Mouse (Mus musculus): ENCODE measurements around the gene Ccdc142. TPM values are rescaled to one million over a fixed set of nuclear protein-coding genes. Genes with fewer than 3 reads are reported as not detected.

Ccdc142 gene
- polyA plus RNA-seq, 1 experiment from 2014 or later, result 7.0 TPM

GRCm38 (mm10) chr6:83069488-83070246 is 31.7 kb upstream of the Ccdc142 start:
- Histone ChIP-seq H3K36me3 (no peaks in the 10 kb centered on the region), H3K27me3 (replicated peaks) (peaks cover 93% of the 10 kb centered on the region), H3K9me3 (replicated peaks) (no peaks in the 10 kb centered on the region), H3K9ac (replicated peaks) (no peak overlapping the region), H3K4me1 (peaks cover 24% of the 10 kb centered on the region), H3K4me3 (replicated peaks) (peak overlapping the region; percentile 26), H3K27ac (replicated peaks) (no peak overlapping the region), H3K4me2 (peak overlapping the region; percentile 23)
- ATAC-seq (ENCODE audit: low FRiP score), result peak; percentile 35; the same call in 1 of the 2 replicates
- WGBS, result under 1% methylated on average over 68 of the region's 69 CpGs

DNA sequence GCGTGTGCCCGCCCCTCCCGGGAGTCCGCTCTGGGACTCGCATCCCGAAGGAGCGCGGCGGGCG is 31.3 kb upstream of the Ccdc142 start, which contains the start of gene Tlx2:
Gene Tlx2, minus strand, starts transcription at position 47 of the 64 bp plus-strand sequence.
- Histone ChIP-seq H3K4me2 (peak within 1 kb of the TSS; percentile 42), H3K36me3 (no peaks in the 10 kb centered on the region), H3K4me3 (replicated peaks) (peak within 1 kb of the TSS; percentile 26), H3K9ac (replicated peaks) (no peak within 1 kb of the TSS), H3K4me1 (peaks cover 24% of the 10 kb centered on the region), H3K9me3 (replicated peaks) (no peaks in the 10 kb centered on the region), H3K27me3 (replicated peaks) (peaks cover 93% of the 10 kb centered on the region), H3K27ac (replicated peaks) (no peak within 1 kb of the TSS)
- 2% methylated on average over 10 of the region's 10 CpGs for WGBS
- no peak for ATAC-seq (ENCODE audit: low FRiP score)

DNA sequence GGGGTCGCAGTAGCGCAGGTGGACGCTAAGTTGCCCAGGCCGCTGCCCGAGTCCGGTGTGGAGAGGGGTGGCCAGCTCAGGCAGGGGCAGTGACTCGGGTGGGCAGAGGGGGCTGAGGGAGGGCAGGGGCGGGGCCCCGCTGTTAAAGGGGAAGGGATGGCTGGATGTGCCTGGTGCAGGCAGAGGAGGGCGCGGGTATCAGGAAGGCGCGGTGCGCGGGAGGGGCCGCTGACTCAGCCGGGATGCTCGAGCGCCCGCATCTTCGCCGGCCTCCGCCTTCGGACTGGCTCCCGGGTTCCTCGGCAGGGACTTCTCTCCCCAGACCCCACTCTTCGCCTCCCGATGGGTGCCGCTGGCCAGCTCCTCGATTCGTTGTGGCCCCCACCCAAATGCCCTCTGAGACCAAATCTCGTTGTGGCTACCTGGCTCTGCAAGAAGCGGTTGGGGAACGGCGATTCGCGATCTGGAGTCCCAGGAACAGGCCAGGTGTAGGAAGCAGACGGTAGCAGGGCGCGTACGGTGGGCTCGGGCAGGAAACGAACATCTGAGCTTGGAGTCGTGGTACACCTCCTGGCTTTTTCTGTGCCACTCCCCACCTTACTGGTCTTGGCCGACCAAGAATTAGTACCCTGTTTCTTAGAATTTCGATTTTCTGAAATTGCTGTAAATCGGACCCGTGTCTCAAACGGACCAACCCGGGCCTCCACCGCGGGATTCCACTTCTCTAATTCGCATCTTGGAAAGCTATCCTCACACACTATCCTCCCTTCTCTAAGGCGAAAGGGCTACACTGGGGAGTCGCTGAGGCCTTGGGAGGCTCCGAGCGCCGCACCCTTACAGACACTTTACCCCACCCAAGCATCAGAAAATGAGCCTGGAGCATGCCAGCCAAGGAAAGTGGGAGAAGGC is 30.8 kb upstream of the Ccdc142 start:
- Histone ChIP-seq H3K4me1 (peaks cover 24% of the 10 kb centered on the region), H3K9me3 (replicated peaks) (no peaks in the 10 kb centered on the region), H3K36me3 (no peaks in the 10 kb centered on the region), H3K9ac (replicated peaks) (no peak overlapping the region), H3K27ac (replicated peaks) (no peak overlapping the region), H3K27me3 (replicated peaks) (peaks cover 93% of the 10 kb centered on the region), H3K4me3 (replicated peaks) (peak overlapping the region; percentile 26), H3K4me2 (peak overlapping the region; percentile 23)
- 1% methylated on average over 53 of the region's 58 CpGs for WGBS
- peak; percentile 19; the same call in 1 of the 2 replicates for ATAC-seq (ENCODE audit: low FRiP score)

DNA sequence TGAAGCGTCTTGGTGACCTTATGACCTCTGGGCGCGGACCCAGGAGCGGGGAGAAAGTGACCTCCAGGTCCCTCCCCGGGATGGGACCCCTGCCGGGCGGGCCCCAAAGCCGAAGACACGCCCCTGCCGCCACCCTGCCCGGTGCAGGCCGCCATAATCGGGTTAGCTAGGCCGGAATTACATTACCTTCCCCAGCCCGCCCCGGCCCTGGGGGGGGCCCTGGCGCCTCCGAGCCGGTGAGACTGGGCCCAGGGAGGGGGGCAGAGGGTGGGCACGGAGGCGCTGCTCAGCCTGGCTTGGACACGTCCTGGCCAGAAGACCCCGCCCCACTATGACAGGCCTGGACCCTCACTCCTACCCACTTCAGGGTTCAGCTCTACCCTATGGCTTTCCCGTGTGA is 30.2 kb upstream of the Ccdc142 start:
- Histone ChIP-seq H3K27ac (replicated peaks) (no peak overlapping the region), H3K4me3 (replicated peaks) (no peak overlapping the region; the same call in 1 of the 2 replicates), H3K4me2 (no peak overlapping the region), H3K36me3 (no peaks in the 10 kb centered on the region), H3K9me3 (replicated peaks) (no peaks in the 10 kb centered on the region), H3K9ac (replicated peaks) (no peak overlapping the region), H3K4me1 (peaks cover 24% of the 10 kb centered on the region), H3K27me3 (replicated peaks) (peaks cover 93% of the 10 kb centered on the region)
- WGBS, result under 1% methylated on average over 24 of the region's 24 CpGs
- ATAC-seq (ENCODE audit: low FRiP score), result peak; percentile 35; the same call in 1 of the 2 replicates

GRCm38 (mm10) chr6:83074979-83075378 is 26.4 kb upstream of the Ccdc142 start:
- Histone ChIP-seq H3K9me3 (replicated peaks) (no peaks in the 10 kb centered on the region), H3K4me3 (replicated peaks) (no peak overlapping the region), H3K4me2 (no peak overlapping the region), H3K36me3 (no peaks in the 10 kb centered on the region), H3K4me1 (peaks cover 32% of the 10 kb centered on the region), H3K27me3 (replicated peaks) (peaks cover 64% of the 10 kb centered on the region), H3K9ac (replicated peaks) (no peak overlapping the region), H3K27ac (replicated peaks) (no peak overlapping the region)
- no peak for ATAC-seq (ENCODE audit: low FRiP score)
- 28% methylated on average over 2 of the region's 2 CpGs for WGBS

DNA sequence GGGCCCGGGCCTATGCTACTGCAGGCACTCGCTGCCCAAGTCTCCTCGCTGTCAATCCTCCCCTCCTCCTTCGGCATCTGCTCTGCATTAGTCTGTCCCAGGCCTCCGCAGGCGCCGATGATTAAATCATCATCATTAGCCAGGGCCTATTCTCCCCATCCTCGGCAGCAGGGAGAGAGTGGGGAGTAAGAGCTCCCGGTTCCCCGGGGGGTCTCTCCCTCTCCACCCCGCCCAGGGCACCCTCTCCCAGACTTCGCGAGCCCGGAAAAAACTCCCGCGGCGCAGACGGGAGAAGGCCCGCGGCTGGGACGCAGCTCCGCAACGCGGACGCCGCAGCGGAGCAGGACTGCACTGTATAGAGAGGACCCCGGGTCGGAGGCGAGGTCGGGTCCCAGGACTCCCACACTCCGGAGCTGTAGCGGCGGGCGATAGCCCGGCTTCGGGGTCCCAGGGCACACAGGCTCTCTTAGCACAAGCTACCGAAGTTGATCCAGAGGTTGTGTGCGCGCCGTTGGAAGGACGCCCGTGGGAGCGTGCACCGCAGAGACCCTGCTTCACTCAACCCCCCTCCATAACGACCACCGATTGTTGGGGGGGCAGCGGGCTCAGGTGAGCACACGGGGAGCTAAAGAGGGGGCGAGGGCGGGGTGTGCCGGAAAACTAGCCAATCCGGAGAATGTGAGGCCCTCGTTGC is 23.6 kb upstream of the Ccdc142 start, which contains the start of gene Pcgf1:
Gene Pcgf1, plus strand, starts transcription at position 240 of the 694 bp plus-strand sequence.
- Histone ChIP-seq H3K4me3 (replicated peaks) (peak within 1 kb of the TSS; percentile 84), H3K27ac (replicated peaks) (peak within 1 kb of the TSS; percentile 98), H3K4me1 (peaks cover 27% of the 10 kb centered on the region), H3K4me2 (peak within 1 kb of the TSS; percentile 98), H3K9ac (replicated peaks) (peak within 1 kb of the TSS; percentile 84), H3K36me3 (peaks cover 15% of the 10 kb centered on the region), H3K27me3 (replicated peaks) (peaks cover 50% of the 10 kb centered on the region), H3K9me3 (replicated peaks) (no peaks in the 10 kb centered on the region)
- peak; percentile 78 for ATAC-seq (ENCODE audit: low FRiP score)
- under 1% methylated on average over 54 of the region's 54 CpGs for WGBS

- Histone ChIP-seq H3K27ac (replicated peaks) (peak overlapping the region; percentile 98), H3K36me3 (peaks cover 15% of the 10 kb centered on the region), H3K27me3 (replicated peaks) (peaks cover 51% of the 10 kb centered on the region), H3K4me2 (peak overlapping the region; percentile 98), H3K9me3 (replicated peaks) (no peaks in the 10 kb centered on the region), H3K9ac (replicated peaks) (peak overlapping the region; percentile 84), H3K4me1 (peaks cover 27% of the 10 kb centered on the region), H3K4me3 (replicated peaks) (peak overlapping the region; percentile 84)
- under 1% methylated on average over 35 of the region's 46 CpGs for WGBS
- peak; percentile 95 for ATAC-seq (ENCODE audit: low FRiP score)
These were observed 23.0 kb upstream of the Ccdc142 start for GRCm38 (mm10) chr6:83078324-83078858.

- H3K4me3 ChIP-seq (replicated peaks), result no peak overlapping the region
- H3K9ac ChIP-seq (replicated peaks), result no peak overlapping the region
- H3K9me3 ChIP-seq (replicated peaks), result no peaks in the 10 kb centered on the region
- ATAC-seq (ENCODE audit: low FRiP score), result no peak
- 94% methylated on average over 5 of the region's 5 CpGs for WGBS
- peaks cover 51% of the 10 kb centered on the region for H3K27me3 ChIP-seq (replicated peaks)
- peaks cover 31% of the 10 kb centered on the region for H3K4me1 ChIP-seq
- H3K27ac ChIP-seq (replicated peaks), result no peak overlapping the region
- peaks cover 15% of the 10 kb centered on the region for H3K36me3 ChIP-seq
- H3K4me2 ChIP-seq, result peak overlapping the region; percentile 80; the same call in 1 of the 2 replicates
These were observed 21.2 kb upstream of the Ccdc142 start for GRCm38 (mm10) chr6:83080210-83080609.

- no peak overlapping the region for H3K4me2 ChIP-seq
- H3K27me3 ChIP-seq (replicated peaks), result peaks cover 64% of the 10 kb centered on the region
- H3K4me1 ChIP-seq, result peaks cover 34% of the 10 kb centered on the region
- 13% methylated on average over 5 of the region's 5 CpGs for WGBS
- H3K9ac ChIP-seq (replicated peaks), result no peak overlapping the region
- no peak overlapping the region for H3K27ac ChIP-seq (replicated peaks)
- no peaks in the 10 kb centered on the region for H3K9me3 ChIP-seq (replicated peaks)
- no peak overlapping the region for H3K4me3 ChIP-seq (replicated peaks)
- H3K36me3 ChIP-seq, result peaks cover 15% of the 10 kb centered on the region
- no peak for ATAC-seq (ENCODE audit: low FRiP score)
These were observed 17.9 kb upstream of the Ccdc142 start for GRCm38 (mm10) chr6:83083497-83083896.

DNA sequence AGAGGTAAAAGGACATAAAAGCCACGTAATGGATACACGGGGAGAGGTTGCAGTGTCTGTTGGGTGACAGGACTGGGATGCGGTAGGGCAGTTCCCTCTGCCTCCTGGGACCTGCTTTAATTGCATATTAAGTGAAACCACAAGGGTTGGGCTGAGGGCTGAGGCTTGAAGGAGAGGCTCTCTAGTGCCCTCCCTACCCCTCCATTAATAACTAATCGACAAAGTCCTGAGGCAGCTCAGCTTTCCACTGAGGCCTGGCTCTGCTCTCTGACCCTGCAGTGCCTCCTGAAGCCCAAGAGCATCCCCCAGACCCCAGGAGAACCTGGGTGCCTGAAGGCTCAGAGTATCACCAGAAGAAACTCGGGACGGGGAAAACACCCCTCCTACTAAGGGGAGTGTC is 16.9 kb upstream of the Ccdc142 start:
- H3K27me3 ChIP-seq (replicated peaks), result peaks cover 72% of the 10 kb centered on the region
- H3K9me3 ChIP-seq (replicated peaks), result no peaks in the 10 kb centered on the region
- peaks cover 15% of the 10 kb centered on the region for H3K36me3 ChIP-seq
- no peak for ATAC-seq (ENCODE audit: low FRiP score)
- WGBS, result 9% methylated on average over 6 of the region's 6 CpGs
- H3K9ac ChIP-seq (replicated peaks), result no peak overlapping the region
- no peak overlapping the region for H3K4me2 ChIP-seq
- H3K4me1 ChIP-seq, result peaks cover 26% of the 10 kb centered on the region
- no peak overlapping the region for H3K4me3 ChIP-seq (replicated peaks)
- no peak overlapping the region for H3K27ac ChIP-seq (replicated peaks)
